Mouse (Mus musculus): ENCODE data around the gene Sept4.

DNA sequence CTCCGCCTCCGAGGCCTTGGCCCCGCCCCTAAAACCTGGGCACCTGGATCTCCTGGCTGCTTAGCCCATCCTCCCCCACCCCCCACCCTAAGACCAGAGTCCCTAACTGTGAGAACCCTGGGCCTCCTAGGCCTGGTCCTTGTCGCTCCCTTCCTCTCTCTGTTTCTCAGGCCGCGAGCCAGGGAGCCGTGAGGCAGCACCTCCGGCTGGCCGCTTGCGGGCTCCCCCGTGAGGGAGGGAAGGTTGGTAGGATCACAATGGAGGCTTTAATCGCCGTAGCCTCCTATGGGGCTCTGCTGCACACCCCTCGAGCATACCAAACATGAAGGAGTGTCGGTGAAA lies 23.6 kb downstream of the Sept4 start:
- TF ChIP-seq GATA1 (IDR thresholded peaks at IDR 0.05; ENCODE audit: borderline replicate concordance, low read length), result no peak
- TF ChIP-seq FLI1 (IDR thresholded peaks at IDR 0.05; ENCODE audit: low read length), result no peak

Measured in megakaryocyte, embryonic 14.5 days (primary cell).